Mouse (Mus musculus): ENCODE data around the gene Gm17087. TPM values are rescaled to one million over a fixed set of nuclear protein-coding genes. Genes with fewer than 3 reads are reported as not detected.

The Gm17087 gene
- polyA plus RNA-seq, 1 experiment = not detected

GRCm38 (mm10) chr17:8555785-8556184 lies 11.0 kb downstream of the Gm17087 start:
- no peak for TF ChIP-seq GATA1 (IDR thresholded peaks at IDR 0.05; ENCODE audit: low read length)

- TF ChIP-seq GATA1 (IDR thresholded peaks at IDR 0.05; ENCODE audit: low read length) = no peak
Measured at GRCm38 (mm10) chr17:8554219-8554618, 12.5 kb downstream of the Gm17087 start.

- TF ChIP-seq GATA1 (IDR thresholded peaks at IDR 0.05; ENCODE audit: low read length) = no peak
Measured at GRCm38 (mm10) chr17:8553601-8554000, 13.1 kb downstream of the Gm17087 start.

GRCm38 (mm10) chr17:8552346-8553035 lies 14.3 kb downstream of the Gm17087 start:
- no peak for TF ChIP-seq GATA1 (IDR thresholded peaks at IDR 0.05; ENCODE audit: low read length)

- no peak for TF ChIP-seq GATA1 (IDR thresholded peaks at IDR 0.05; ENCODE audit: low read length)
Measured at GRCm38 (mm10) chr17:8551641-8552040, 15.1 kb downstream of the Gm17087 start.

- TF ChIP-seq GATA1 (IDR thresholded peaks at IDR 0.05; ENCODE audit: low read length) = no peak
Measured at GRCm38 (mm10) chr17:8548733-8549132, 18.0 kb downstream of the Gm17087 start.

GRCm38 (mm10) chr17:8546366-8546765 lies 20.4 kb downstream of the Gm17087 start:
- TF ChIP-seq GATA1 (IDR thresholded peaks at IDR 0.05; ENCODE audit: low read length) = no peak

- no peak for TF ChIP-seq GATA1 (IDR thresholded peaks at IDR 0.05; ENCODE audit: low read length)
Measured at GRCm38 (mm10) chr17:8541974-8542538, 24.7 kb downstream of the Gm17087 start.

- TF ChIP-seq GATA1 (IDR thresholded peaks at IDR 0.05; ENCODE audit: low read length) = no peak
Measured at GRCm38 (mm10) chr17:8538102-8538501, 28.6 kb downstream of the Gm17087 start.

- no peak for TF ChIP-seq GATA1 (IDR thresholded peaks at IDR 0.05; ENCODE audit: low read length)
Measured at GRCm38 (mm10) chr17:8536522-8536921, 30.2 kb downstream of the Gm17087 start.

- no peak for TF ChIP-seq GATA1 (IDR thresholded peaks at IDR 0.05; ENCODE audit: low read length)
Measured at GRCm38 (mm10) chr17:8533828-8534227, 32.9 kb downstream of the Gm17087 start.

GRCm38 (mm10) chr17:8532609-8533008 lies 34.1 kb downstream of the Gm17087 start:
- TF ChIP-seq GATA1 (IDR thresholded peaks at IDR 0.05; ENCODE audit: low read length) = no peak

- TF ChIP-seq GATA1 (IDR thresholded peaks at IDR 0.05; ENCODE audit: low read length) = no peak
Measured at GRCm38 (mm10) chr17:8528641-8529040, 38.1 kb downstream of the Gm17087 start.

GRCm38 (mm10) chr17:8526815-8527261 lies 39.9 kb downstream of the Gm17087 start:
- no peak for TF ChIP-seq GATA1 (IDR thresholded peaks at IDR 0.05; ENCODE audit: low read length)

- no peak for TF ChIP-seq GATA1 (IDR thresholded peaks at IDR 0.05; ENCODE audit: low read length)
Measured at GRCm38 (mm10) chr17:8525971-8526740, 40.6 kb downstream of the Gm17087 start.

GRCm38 (mm10) chr17:8525225-8525721 lies 41.5 kb downstream of the Gm17087 start, which contains the start of gene Pde10a:
Gene Pde10a (plus strand): TSS chr17:8525372.
- TF ChIP-seq GATA1 (IDR thresholded peaks at IDR 0.05; ENCODE audit: low read length) = no peak

Measured in G1E-ER4 (cell line).